Mouse (Mus musculus): Measurements from ENCODE around the gene Cinp. TPM values are rescaled to one million over a fixed set of nuclear protein-coding genes. Genes with fewer than 3 reads are reported as not detected.

The Cinp gene
- polyA plus RNA-seq, 1 experiment: 34.8 TPM

DNA sequence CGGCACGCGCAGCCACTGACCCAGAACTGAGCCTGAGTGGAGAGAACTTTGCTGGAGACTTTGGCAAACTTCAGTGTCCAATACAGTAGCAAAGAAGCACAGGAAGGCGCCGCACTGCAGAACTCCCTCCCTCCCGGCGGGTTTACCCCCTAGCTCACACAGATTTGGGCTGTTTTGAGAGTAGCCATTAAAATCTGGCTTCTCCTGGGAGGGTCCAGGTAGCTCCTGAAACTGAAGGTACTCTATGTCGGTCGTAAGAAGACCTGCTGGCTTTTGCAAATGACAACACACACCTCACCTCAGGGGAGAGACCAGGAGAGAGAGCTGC, 38.1 kb downstream of the Cinp start:
- 13% methylated on average over 9 of the region's 9 CpGs for WGBS
- no peak for TF ChIP-seq CTCF (IDR thresholded peaks at IDR 0.05; ENCODE audit: insufficient read depth, low read length)
- TF ChIP-seq POLR2A (IDR thresholded peaks at IDR 0.05; ENCODE audit: borderline replicate concordance, extremely low read depth, low read depth, low read length): no peak
- Histone ChIP-seq H3K4me3 (replicated peaks; ENCODE audit: extremely low read depth, low read depth, low read length) (peak overlapping the region; percentile 91), H3K4me1 (ENCODE audit: control insufficient read depth, insufficient read depth, low read length) (peaks cover 2% of the 10 kb centered on the region; the same call in 1 of the 2 replicates)
- no peak for DNase-seq

DNA sequence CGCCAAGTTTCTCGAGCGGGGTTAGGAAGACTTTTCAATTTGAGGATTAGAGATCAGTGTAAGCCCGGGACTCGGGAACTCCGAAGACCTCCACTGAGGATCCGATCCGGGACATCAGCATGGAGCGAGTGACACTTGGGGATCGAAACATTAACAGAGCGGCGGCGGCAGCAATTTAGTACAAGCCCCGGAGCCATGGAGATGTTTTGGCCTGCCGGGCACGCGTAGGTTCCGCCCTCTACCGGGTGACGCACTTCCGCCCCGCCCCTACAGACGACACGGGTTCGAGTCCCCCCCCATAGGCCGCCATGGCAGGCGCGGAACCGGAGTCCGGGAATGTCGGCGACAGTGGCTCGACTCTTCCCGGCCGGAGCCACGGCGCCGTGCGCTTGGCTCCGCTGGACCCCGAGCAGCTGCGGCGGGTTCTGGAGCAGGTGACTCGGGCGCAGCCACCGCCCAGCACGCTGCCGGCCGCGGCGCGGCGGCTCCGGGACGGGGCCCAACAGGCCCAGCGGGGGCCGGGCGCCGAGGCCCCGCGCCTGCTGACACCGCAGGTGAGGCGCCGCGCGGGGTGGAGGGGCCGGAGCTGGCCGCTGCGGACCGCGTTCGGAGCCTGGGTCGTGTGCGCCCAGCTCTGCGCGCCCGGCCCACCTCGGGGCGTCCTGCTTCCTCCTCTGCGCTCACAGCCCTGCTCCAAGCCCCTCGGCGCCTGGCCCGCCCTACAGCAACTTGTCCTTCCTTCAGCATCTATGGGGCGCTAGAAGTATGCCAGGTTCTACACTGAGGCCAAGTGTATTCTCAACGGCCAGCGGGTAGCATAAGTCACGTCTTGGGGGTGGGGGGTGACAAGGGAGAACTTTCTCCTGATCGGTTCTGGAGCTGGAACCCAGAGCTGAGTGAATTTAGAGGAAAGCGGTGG, 38.7 kb downstream of the Cinp start, which contains the start of gene Zfp839:
TSS of gene Zfp839 (plus strand) at position 244 of the 919 bp plus-strand sequence.
- H3K4me1 ChIP-seq (ENCODE audit: control insufficient read depth, insufficient read depth, low read length): peaks cover 2% of the 10 kb centered on the region; the same call in 1 of the 2 replicates
- DNase-seq: peak; percentile 87
- 1% methylated on average over 88 of the region's 89 CpGs for WGBS
- TF ChIP-seq POLR2A (IDR thresholded peaks at IDR 0.05; ENCODE audit: borderline replicate concordance, extremely low read depth, low read depth, low read length) (peak; percentile 60; the same call in 1 of the 2 replicates), CTCF (IDR thresholded peaks at IDR 0.05; ENCODE audit: insufficient read depth, low read length) (no peak)
- H3K4me3 ChIP-seq (replicated peaks; ENCODE audit: extremely low read depth, low read depth, low read length): peak within 1 kb of the TSS; percentile 91

DNA sequence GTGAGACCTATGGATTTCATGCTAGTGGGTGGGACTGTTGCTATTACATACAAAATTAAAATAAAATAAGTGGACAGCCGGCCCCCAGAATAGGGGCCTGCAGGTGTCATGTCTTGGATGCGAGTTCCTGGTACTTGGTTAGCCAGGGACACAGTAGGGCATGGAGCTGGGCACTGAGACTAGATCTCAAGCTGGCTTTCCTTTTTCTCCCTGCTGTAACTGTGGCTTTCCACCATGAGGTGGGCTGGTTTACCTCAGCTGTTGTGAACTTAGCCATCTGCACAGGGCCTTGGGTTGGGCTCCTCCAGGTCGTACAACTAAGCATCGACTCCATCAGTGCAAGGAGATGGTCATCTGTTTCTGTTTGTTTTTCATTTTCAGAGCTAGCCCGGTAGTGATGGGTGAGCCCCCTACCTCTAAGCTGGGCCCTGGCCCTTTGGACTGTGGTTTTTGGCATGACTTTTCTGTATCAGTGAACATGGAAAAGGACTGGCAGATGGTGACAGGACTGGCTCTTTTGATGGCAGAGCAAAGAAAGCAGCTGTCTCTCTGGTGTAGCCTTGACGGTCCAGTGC, 42.7 kb downstream of the Cinp start:
- Histone ChIP-seq H3K4me3 (replicated peaks; ENCODE audit: extremely low read depth, low read depth, low read length) (no peak overlapping the region), H3K4me1 (ENCODE audit: control insufficient read depth, insufficient read depth, low read length) (peaks cover under 1% of the 10 kb centered on the region; the same call in 1 of the 2 replicates)
- 76% methylated on average over 6 of the region's 6 CpGs for WGBS
- DNase-seq: no peak
- no peak for TF ChIP-seq CTCF (IDR thresholded peaks at IDR 0.05; ENCODE audit: insufficient read depth, low read length)
- TF ChIP-seq POLR2A (IDR thresholded peaks at IDR 0.05; ENCODE audit: borderline replicate concordance, extremely low read depth, low read depth, low read length): no peak

DNA sequence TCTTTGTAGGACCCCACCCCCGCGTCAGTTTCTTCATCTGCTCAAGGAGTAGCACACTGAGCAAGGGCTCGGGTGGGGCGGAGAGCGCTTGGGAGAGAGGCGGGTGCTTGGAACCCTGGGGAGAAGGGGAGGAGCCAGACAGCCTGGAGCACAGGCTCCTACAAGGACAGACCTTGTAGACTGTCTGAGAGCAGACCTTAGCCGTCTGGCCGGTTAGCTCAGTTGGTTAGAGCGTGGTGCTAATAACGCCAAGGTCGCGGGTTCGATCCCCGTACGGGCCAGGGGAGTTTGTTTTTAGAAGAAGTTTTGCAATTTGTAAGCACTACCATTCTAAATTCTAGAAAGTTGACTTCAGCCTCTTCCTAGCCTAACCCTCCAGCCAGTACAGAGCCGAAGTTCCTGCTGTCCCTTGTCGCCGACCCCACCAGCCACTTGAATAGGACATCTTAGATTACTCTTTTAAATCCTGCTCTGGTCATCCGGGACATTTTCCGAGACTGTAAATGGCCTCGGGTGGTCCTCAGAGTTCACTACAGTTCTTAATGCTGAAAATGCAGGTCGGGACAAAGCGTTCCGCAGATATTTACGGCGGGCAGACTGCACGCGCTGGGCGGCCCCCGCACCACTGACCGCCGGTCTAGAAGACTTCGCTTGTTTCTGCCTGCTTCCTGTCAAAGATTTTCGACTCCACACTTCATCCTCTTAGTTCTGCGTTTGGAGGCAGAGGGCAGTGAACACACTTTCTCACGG, 43.6 kb downstream of the Cinp start:
- TF ChIP-seq POLR2A (IDR thresholded peaks at IDR 0.05; ENCODE audit: borderline replicate concordance, extremely low read depth, low read depth, low read length) (no peak; the same call in 1 of the 2 replicates), CTCF (IDR thresholded peaks at IDR 0.05; ENCODE audit: insufficient read depth, low read length) (no peak)
- WGBS: under 1% methylated on average over 36 of the region's 36 CpGs
- DNase-seq: peak; percentile 96
- Histone ChIP-seq H3K4me1 (ENCODE audit: control insufficient read depth, insufficient read depth, low read length) (peaks cover 2% of the 10 kb centered on the region; the same call in 1 of the 2 replicates), H3K4me3 (replicated peaks; ENCODE audit: extremely low read depth, low read depth, low read length) (peak overlapping the region; percentile 72)

DNA sequence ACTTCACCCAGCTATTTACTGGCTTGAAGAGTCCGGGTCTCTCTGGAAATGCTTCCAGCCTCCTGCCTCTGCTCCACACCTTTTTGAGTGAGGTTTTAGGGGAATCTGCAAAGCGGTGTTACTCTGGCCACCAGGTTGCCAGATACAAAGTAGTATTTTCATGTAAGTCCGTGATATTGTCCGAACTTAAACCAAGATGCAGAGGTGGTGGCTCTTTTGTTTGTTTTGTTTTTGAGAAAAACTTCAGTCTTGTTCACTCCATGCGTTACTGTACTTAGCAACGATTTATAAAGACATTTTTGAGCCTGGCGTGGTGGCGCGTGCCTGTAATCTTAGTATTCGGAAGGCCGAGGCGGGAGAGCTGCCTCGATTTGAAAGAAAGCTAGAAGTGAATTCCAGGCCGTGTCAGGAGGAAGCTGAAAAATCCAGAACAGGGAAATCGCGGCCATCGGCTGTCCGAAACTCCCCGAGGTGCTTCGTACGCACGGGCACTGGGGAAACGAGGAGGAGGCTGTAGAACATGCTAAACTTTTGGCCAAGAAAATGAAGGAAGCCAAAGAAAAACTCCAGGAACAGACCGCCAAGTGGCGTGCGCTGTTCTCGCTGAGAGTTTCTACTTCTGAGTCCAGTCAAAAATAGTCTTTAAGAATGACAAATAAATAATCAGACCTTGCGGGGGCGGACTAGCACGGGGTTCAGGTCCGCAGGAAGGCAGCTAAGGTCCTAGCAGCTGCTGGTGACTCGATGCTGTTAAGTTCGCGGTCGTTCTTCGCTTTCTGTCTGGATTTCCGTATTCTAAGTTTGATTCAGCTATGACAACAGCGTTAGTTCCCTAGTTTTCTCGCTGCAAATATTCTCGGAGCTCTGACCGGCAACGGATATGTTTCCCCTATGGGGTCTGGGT, 44.5 kb downstream of the Cinp start:
- H3K4me3 ChIP-seq (replicated peaks; ENCODE audit: extremely low read depth, low read depth, low read length): peak overlapping the region; percentile 72
- TF ChIP-seq POLR2A (IDR thresholded peaks at IDR 0.05; ENCODE audit: borderline replicate concordance, extremely low read depth, low read depth, low read length) (no peak), CTCF (IDR thresholded peaks at IDR 0.05; ENCODE audit: insufficient read depth, low read length) (no peak)
- under 1% methylated on average over 42 of the region's 42 CpGs for WGBS
- peaks cover 2% of the 10 kb centered on the region; the same call in 1 of the 2 replicates for H3K4me1 ChIP-seq (ENCODE audit: control insufficient read depth, insufficient read depth, low read length)
- DNase-seq: peak; percentile 53

DNA sequence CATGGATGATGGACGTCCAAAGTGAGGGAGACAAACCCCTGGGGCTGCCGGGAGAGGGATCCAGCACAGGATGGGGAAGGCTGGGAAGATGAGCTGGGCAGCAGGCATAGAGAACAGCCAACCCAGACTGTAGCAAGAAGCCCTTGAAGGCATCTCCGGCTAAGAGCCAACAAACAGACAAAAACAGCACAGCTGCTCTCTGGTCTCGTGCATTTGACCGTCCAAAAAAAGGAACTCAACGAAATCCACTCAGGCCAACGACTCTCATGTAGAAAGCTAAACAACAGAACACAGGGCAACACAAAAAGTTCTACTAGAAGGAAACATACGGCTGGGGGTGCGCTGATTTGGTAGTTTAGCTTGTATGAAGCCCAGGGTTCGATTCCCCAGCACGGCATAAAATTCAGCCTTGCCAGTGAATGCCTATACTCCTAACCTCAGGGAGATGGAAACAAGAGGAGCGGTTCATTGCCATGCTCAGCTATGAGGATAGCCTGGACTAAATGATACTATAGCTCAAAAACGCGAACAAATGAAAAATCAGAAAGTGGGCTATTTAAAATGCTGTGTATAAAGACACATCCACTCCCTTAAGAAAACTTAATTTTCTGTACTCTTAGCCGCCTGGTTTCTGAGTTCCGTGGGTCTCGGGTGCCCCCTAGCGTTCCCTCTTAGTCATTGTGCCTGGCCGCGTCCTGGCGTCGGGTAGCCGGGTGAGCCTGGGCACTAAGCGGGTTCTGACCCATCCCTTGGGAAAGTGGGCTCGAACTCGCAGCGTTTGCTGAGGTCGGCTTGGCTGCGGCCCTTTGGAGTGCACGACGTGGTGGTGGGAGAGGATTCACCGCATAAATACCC, 45.5 kb downstream of the Cinp start:
- WGBS: 17% methylated on average over 32 of the region's 32 CpGs

DNA sequence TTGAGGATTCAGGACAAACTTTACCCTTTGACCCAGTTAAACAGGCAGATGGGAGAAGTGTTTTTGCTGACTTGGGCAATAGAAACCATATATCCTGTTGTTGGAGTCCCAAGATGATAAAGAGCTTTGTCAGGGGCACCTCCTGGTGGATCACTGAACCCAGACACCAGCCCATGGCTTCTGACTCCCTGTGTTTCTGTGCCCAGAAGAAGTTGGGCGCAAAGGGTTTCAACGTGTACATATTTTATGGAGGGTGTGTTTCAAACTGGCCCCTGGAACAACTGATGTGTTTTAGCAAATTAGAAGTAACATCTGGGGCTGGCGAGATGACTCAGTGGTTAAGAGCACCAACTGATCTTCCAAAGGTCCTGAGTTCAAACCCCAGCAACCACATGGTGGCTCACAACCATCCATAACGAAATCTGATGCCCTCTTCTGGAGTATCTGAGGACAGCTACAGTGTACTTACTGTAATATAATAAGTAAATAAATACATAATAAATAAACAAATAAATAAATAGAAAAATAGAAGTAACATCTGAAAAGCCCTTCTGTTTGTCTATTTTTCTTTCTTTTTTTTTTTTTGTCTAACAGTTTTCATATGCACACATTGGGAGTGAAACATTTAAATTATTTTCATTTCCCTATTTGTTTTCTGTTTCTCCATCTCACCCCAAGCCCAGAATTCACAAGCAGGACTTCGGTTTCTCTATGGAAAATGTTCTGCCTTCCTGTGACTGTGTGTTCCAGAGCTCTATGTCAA, 47.0 kb downstream of the Cinp start:
- DNase-seq: no peak
- Histone ChIP-seq H3K4me1 (ENCODE audit: control insufficient read depth, insufficient read depth, low read length) (peaks cover 2% of the 10 kb centered on the region; the same call in 1 of the 2 replicates), H3K4me3 (replicated peaks; ENCODE audit: extremely low read depth, low read depth, low read length) (no peak overlapping the region)
- 67% methylated on average over 5 of the region's 5 CpGs for WGBS
- TF ChIP-seq POLR2A (IDR thresholded peaks at IDR 0.05; ENCODE audit: borderline replicate concordance, extremely low read depth, low read depth, low read length) (no peak), CTCF (IDR thresholded peaks at IDR 0.05; ENCODE audit: insufficient read depth, low read length) (no peak)

More for the DNA sequence above, 45.5 kb downstream of the Cinp start:
- Histone ChIP-seq H3K4me3 (replicated peaks; ENCODE audit: extremely low read depth, low read depth, low read length) (peak overlapping the region; percentile 69), H3K4me1 (ENCODE audit: control insufficient read depth, insufficient read depth, low read length) (peaks cover 2% of the 10 kb centered on the region; the same call in 1 of the 2 replicates)
- DNase-seq: peak; percentile 86
- TF ChIP-seq CTCF (IDR thresholded peaks at IDR 0.05; ENCODE audit: insufficient read depth, low read length) (peak; percentile 79), POLR2A (IDR thresholded peaks at IDR 0.05; ENCODE audit: borderline replicate concordance, extremely low read depth, low read depth, low read length) (no peak)

Data from lung, adult 2 months (tissue).